Mouse (Mus musculus) liver, postnatal 0 days (tissue): ENCODE measurements around the gene Pink1. TPM values are rescaled to one million over a fixed set of nuclear protein-coding genes. Genes with fewer than 3 reads are reported as not detected.

ENCODE experiments used
- ATAC-seq: fragments of 200-750 bp; cut with Nextera tagmentation; 2 replicates; pipeline ENCODE4 v1.8.0; 2017; ENCODE audit warnings: mild to moderate bottlenecking, moderate library complexity
- DNase-seq: peaks from one replicate; pipeline ENCODE4 v3.0.0-alpha.2; 2016
- H3K27ac ChIP-seq: fragments of 300-500 bp; sonication (generic); 2 replicates; pipeline ENCODE4 v1.5.1; 2014; ENCODE audit warnings: antibody characterized with exemption, moderate library complexity, mild to moderate bottlenecking, low read depth
- H3K27me3 ChIP-seq: fragments of 300-500 bp; sonication (generic); 2 replicates; pipeline ENCODE4 v1.6.1; 2014; ENCODE audit warnings: low read length, control low read depth, mixed read lengths; ENCODE audit not compliant: insufficient read depth
- H3K36me3 ChIP-seq: fragments of 300-500 bp; sonication (generic); replicated peaks from 2 replicates; pipeline ENCODE4 v1.6.1; 2014; ENCODE audit warnings: mild to moderate bottlenecking, control low read depth, low read length, moderate library complexity, mixed read lengths; ENCODE audit not compliant: insufficient read depth
- H3K4me1 ChIP-seq: fragments of 300-500 bp; sonication (generic); 2 replicates; pipeline ENCODE4 v1.6.1; 2014; ENCODE audit warnings: antibody characterized with exemption, mild to moderate bottlenecking, control low read depth; ENCODE audit not compliant: insufficient read depth
- H3K4me2 ChIP-seq: fragments of 300-500 bp; sonication (generic); 2 replicates; pipeline ENCODE4 v1.6.1; 2014; ENCODE audit warnings: low read depth, mild to moderate bottlenecking, low read length, moderate library complexity, mixed read lengths
- H3K4me3 ChIP-seq: fragments of 300-500 bp; sonication (generic); 2 replicates; pipeline ENCODE4 v1.5.1; 2014; ENCODE audit warnings: low read depth, low read length
- H3K9ac ChIP-seq: fragments of 300-500 bp; sonication (generic); replicated peaks from 2 replicates; pipeline ENCODE4 v1.6.1; 2014; ENCODE audit warnings: mild to moderate bottlenecking, moderate library complexity
- H3K9me3 ChIP-seq: fragments of 300-500 bp; sonication (generic); 2 replicates; pipeline ENCODE4 v1.6.1; 2016; ENCODE audit warnings: mild to moderate bottlenecking, control low read depth, low read length, mixed read lengths
- CTCF ChIP-seq: sonication (generic); IDR thresholded peaks from 2 replicates; pipeline ENCODE4 v1.5.1; 2016; ENCODE audit warnings: antibody characterized with exemption, low read depth
- EP300 ChIP-seq: IDR thresholded peaks from 2 replicates; pipeline ENCODE4 v1.6.1; 2016; ENCODE audit warnings: antibody characterized with exemption, low read depth, mild to moderate bottlenecking
- WGBS: fragments of 180-500 bp; shearing (Covaris S2); extraction: QIAGEN DNeasy Blood & Tissue Kit; methylation state at CpG from one replicate; pipeline ENCODE4 v1.1.7; 2014; ENCODE audit not compliant: insufficient replicate concordance; 5-methylcytosine and 5-hydroxymethylcytosine counted together
- polyA plus RNA-seq: library from polyadenylated mRNA; unstranded; fragments of >200 nt; fragmentation: Nextera tagmentation; extraction: Ambion mirVana; gene quantifications from 2 replicates; pipeline ENCODE4 v1.2.1, GENCODE M21; 2015

The Pink1 gene
- polyA plus RNA-seq, 1 experiment from 2014 or later: 52.5 TPM

DNA sequence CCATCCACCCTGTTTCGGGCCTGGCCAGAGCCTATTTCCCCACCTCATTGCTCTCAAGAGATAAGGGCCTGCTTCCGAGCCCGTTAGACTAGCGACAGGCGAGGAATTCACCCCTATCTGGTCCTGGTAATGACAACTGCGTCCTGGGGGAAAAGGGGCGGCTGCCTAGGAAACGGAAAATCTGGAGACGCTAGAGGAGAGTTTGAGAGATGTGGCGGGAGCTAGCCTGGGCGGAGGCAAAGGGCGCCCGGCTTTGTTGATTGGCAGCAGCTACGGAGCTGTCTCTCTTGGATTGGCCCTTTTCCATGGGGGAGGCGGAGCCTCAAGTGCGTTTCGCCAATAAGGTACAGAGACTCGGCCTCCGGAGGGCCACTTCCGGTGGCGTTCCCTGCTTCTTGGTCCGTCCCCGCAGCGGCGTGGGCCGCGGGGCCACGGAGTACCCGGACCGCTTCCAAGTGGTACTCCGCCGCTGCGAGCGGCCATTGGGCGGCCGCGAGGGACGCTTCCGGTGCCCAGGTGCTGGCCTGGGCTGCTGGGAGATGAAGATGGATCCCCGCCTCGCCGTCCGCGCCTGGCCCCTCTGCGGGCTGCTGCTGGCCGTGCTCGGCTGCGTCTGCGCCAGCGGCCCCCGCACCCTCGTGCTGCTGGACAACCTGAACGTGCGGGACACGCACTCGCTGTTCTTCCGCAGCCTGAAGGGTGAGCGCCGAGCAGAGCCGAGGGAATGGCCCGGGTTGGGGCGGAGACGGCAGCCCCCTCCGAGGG, 21.6 kb downstream of the Pink1 start, which contains the start of gene Ddost:
Gene Ddost, plus strand, starts transcription at position 391 of the 765 bp plus-strand sequence.
- WGBS: under 1% methylated on average over 50 of the region's 64 CpGs
- peak within 1 kb of the TSS; percentile 94 for H3K4me3 ChIP-seq
- H3K27me3 ChIP-seq: no peaks in the 10 kb centered on the region
- H3K9ac ChIP-seq: peak within 1 kb of the TSS; percentile 88
- H3K27ac ChIP-seq: peak within 1 kb of the TSS; percentile 70
- peak; percentile 99 for ATAC-seq
- H3K36me3 ChIP-seq: peaks cover 20% of the 10 kb centered on the region
- peaks cover 14% of the 10 kb centered on the region for H3K4me1 ChIP-seq
- peak within 1 kb of the TSS; percentile 95 for H3K4me2 ChIP-seq
- TF ChIP-seq CTCF (0 out of 2 replicates have a peak, but pooled peaks have one; percentile 14), EP300 (no peak)
- peak; percentile 98 for DNase-seq
- H3K9me3 ChIP-seq: no peaks in the 10 kb centered on the region

GRCm38 (mm10) chr4:138303742-138304141, 22.4 kb downstream of the Pink1 start:
- WGBS: 7% methylated on average over 18 of the region's 18 CpGs
- DNase-seq: no peak

DNA sequence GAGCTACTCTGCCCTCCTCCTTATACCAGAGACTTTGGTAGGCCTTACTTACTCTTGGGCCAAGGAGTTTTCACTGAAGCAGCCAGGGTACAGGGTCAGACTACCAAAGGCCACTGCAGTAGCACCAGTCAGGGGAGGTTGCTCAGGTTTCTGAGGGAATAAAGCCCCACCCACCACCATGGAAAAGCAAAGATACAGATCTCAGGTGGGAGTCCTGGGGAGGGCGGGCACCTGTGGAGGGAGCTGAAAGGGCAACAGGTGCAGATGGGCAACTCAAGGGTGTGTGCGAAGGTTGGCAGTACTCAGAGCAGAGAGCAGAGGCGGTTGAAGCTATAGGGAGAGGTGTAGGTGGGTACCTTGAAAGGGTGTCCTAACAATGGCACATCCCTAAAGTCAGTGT, 23.1 kb downstream of the Pink1 start:
- no peaks in the 10 kb centered on the region for H3K9me3 ChIP-seq
- no peaks in the 10 kb centered on the region for H3K27me3 ChIP-seq
- no peak overlapping the region for H3K9ac ChIP-seq
- H3K36me3 ChIP-seq: peaks cover 7% of the 10 kb centered on the region; the same call in 1 of the 2 replicates
- WGBS: 88% methylated on average over 3 of the region's 3 CpGs
- no peak overlapping the region for H3K4me2 ChIP-seq
- no peak for DNase-seq
- peaks cover 14% of the 10 kb centered on the region for H3K4me1 ChIP-seq
- H3K27ac ChIP-seq: no peak overlapping the region
- ATAC-seq: no peak
- TF ChIP-seq CTCF: no peak
- no peak for TF ChIP-seq EP300
- no peak overlapping the region for H3K4me3 ChIP-seq

More at GRCm38 (mm10) chr4:138303742-138304141, 22.4 kb downstream of the Pink1 start:
- H3K4me1 ChIP-seq: peaks cover 14% of the 10 kb centered on the region
- peak overlapping the region; percentile 71 for H3K9ac ChIP-seq
- peaks cover 12% of the 10 kb centered on the region; the same call in 1 of the 2 replicates for H3K36me3 ChIP-seq
- H3K9me3 ChIP-seq: no peaks in the 10 kb centered on the region
- peak overlapping the region; percentile 95 for H3K4me2 ChIP-seq
- TF ChIP-seq EP300: no peak
- peak overlapping the region; percentile 94 for H3K4me3 ChIP-seq
- peak overlapping the region; percentile 70 for H3K27ac ChIP-seq
- H3K27me3 ChIP-seq: no peaks in the 10 kb centered on the region
- no peak for ATAC-seq

DNA sequence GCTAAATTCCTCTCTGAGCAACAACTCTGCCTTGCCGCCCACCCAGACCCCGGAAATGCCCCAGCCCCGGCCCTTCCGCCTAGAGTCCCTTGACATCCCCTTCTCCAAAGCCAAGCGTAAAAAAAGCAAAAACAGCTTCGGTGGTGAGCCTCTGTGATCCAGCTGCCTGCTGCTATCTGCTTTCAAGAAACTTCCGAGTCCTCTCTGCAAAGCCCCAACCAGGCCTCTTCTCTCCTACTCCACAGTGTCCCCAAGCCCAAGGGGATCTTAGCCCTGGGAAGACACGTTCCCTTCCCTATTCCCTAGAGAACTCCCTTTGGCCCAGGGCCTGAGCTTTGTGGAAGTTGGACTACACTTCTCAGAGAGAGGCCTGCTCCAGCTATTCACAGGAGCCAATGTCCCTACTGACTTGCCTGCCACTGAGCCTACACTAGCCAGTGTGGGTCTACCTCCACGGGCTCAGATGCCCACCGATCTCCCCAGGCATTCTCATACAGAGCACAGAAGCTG, 24.8 kb downstream of the Pink1 start:
- Histone ChIP-seq H3K27ac (no peak overlapping the region), H3K9ac (no peak overlapping the region), H3K27me3 (no peaks in the 10 kb centered on the region), H3K4me3 (no peak overlapping the region), H3K4me1 (peaks cover 14% of the 10 kb centered on the region), H3K36me3 (no peaks in the 10 kb centered on the region), H3K4me2 (no peak overlapping the region), H3K9me3 (no peaks in the 10 kb centered on the region)
- ATAC-seq (no peak), DNase-seq (no peak)
- 76% methylated on average over 10 of the region's 10 CpGs for WGBS
- TF ChIP-seq EP300 (no peak), CTCF (no peak)

GRCm38 (mm10) chr4:138293949-138294550, 32.1 kb downstream of the Pink1 start:
- no peak overlapping the region for H3K9ac ChIP-seq
- no peak overlapping the region for H3K4me2 ChIP-seq
- H3K36me3 ChIP-seq: no peaks in the 10 kb centered on the region
- no peak for ATAC-seq
- TF ChIP-seq EP300 (no peak), CTCF (no peak)
- H3K27ac ChIP-seq: no peak overlapping the region
- H3K4me3 ChIP-seq: no peak overlapping the region
- 79% methylated on average over 11 of the region's 14 CpGs for WGBS
- H3K27me3 ChIP-seq: no peaks in the 10 kb centered on the region
- no peaks in the 10 kb centered on the region for H3K4me1 ChIP-seq
- no peaks in the 10 kb centered on the region for H3K9me3 ChIP-seq
- no peak for DNase-seq

GRCm38 (mm10) chr4:138293261-138293948, 32.7 kb downstream of the Pink1 start:
- H3K4me1 ChIP-seq: no peaks in the 10 kb centered on the region
- H3K27me3 ChIP-seq: no peaks in the 10 kb centered on the region
- no peaks in the 10 kb centered on the region for H3K36me3 ChIP-seq
- ATAC-seq (no peak), DNase-seq (no peak)
- no peak for TF ChIP-seq EP300
- no peak for TF ChIP-seq CTCF
- H3K27ac ChIP-seq: no peak overlapping the region
- 68% methylated on average over 18 of the region's 18 CpGs for WGBS
- no peak overlapping the region for H3K9ac ChIP-seq
- no peaks in the 10 kb centered on the region for H3K9me3 ChIP-seq
- H3K4me2 ChIP-seq: no peak overlapping the region
- no peak overlapping the region for H3K4me3 ChIP-seq
